Mouse (Mus musculus): ENCODE data around the gene Pecr.

DNA sequence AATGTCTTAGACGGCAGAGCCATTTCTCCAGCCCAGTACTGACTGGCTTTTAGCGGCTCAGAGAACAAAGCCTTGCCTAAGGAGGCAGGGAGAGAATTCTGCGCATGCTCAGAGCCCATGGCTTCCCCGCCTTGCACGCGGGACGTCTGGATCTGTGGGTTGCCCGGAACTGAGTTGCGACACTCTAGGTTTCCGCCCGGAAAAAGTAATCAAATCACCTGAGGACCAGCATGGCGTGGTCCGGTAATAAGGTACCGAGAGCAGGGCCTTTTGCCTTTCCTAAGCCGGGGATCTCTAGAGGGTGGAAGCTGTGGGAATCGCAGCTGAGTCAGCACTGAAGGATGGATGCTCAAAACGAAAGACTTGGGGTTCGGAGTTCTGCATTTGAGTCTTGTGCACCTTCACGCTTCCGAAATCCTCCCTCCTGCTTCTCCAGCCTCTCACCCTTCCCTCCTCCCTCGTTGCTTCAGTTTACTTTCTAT lies 23.2 kb upstream of the Pecr start, which contains the start of gene Xrcc5:
- TF ChIP-seq CTCF (IDR thresholded peaks at IDR 0.05; ENCODE audit: borderline replicate concordance, insufficient read depth, low read length) (no peak), POLR2A (IDR thresholded peaks at IDR 0.05; ENCODE audit: low read depth, low read length) (peak; percentile 84)

All from embryonic fibroblast, embryonic 13.5 days (primary cell).